Mouse (Mus musculus): ENCODE results near the gene Fgfr2. TPM values are rescaled to one million over a fixed set of nuclear protein-coding genes. Genes with fewer than 3 reads are reported as not detected.

Gene Fgfr2
- polyA plus RNA-seq, 1 experiment from 2014 or later, result 110 TPM

DNA sequence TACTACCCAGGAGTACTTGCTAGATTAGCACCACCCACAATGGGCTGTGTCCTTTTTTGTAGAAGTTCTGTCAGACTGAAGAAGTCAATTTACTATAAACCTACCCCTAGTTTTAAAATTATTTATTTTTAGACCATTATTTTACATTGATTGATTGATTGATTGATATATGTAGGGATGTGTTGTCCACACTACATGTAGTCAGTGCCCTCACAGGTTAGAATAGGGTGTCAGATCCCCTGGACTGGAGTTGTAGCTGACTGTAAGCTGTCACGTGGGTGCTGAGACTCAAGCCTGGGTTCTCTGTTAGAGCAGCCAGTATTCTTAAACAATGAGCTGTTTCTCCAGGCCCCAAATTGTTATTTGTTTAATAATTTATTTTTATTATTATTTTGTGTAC, 229.8 kb downstream of the Fgfr2 start:
- TF ChIP-seq EP300 (IDR thresholded peaks at IDR 0.05) (no peak), CTCF (IDR thresholded peaks at IDR 0.05) (no peak)
- H3K4me3 ChIP-seq (ENCODE audit: low read depth, low read length), result no peak overlapping the region
- no peak for DNase-seq (ENCODE audit: low spot score)
- no peak overlapping the region for H3K9ac ChIP-seq (replicated peaks; ENCODE audit: low read depth)
- H3K36me3 ChIP-seq (ENCODE audit: insufficient read depth, low read length), result no peaks in the 10 kb centered on the region
- 83% methylated on average over 1 of the region's 1 CpGs for WGBS
- H3K27me3 ChIP-seq (replicated peaks; ENCODE audit: insufficient read depth, low read length), result no peaks in the 10 kb centered on the region
- ATAC-seq, result no peak
- no peak overlapping the region for H3K4me2 ChIP-seq (replicated peaks; ENCODE audit: low read depth, low read length)
- H3K4me1 ChIP-seq (ENCODE audit: insufficient read depth, low read depth, low read length), result no peaks in the 10 kb centered on the region
- H3K27ac ChIP-seq (ENCODE audit: low read length), result no peak overlapping the region
- H3K9me3 ChIP-seq (ENCODE audit: low read length), result no peaks in the 10 kb centered on the region

DNA sequence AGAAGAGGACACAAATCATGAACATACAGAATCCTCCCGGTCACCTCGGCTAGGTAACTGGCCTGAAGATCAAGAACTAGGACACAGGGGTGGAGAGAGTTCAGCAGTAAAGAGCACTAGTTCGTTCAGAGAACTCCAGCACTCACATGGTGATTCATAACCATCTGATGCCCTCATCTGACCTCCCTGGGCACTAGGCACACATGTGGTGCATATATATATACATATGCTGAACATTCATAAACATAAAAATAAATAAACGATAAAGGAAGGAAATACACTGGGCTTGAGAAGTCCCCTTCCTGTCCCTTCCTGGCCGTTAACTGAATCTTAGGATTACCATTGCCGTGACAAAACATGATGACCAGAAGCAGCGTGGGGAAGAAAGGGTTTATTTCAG, 230.3 kb downstream of the Fgfr2 start:
- TF ChIP-seq EP300 (IDR thresholded peaks at IDR 0.05) (no peak), CTCF (IDR thresholded peaks at IDR 0.05) (no peak)
- no peaks in the 10 kb centered on the region for H3K9me3 ChIP-seq (ENCODE audit: low read length)
- H3K27ac ChIP-seq (ENCODE audit: low read length), result no peak overlapping the region
- ATAC-seq (no peak), DNase-seq (ENCODE audit: low spot score) (no peak)
- no peaks in the 10 kb centered on the region for H3K27me3 ChIP-seq (replicated peaks; ENCODE audit: insufficient read depth, low read length)
- H3K36me3 ChIP-seq (ENCODE audit: insufficient read depth, low read length), result no peaks in the 10 kb centered on the region
- no peak overlapping the region for H3K4me2 ChIP-seq (replicated peaks; ENCODE audit: low read depth, low read length)
- 57% methylated on average over 7 of the region's 7 CpGs for WGBS
- H3K4me1 ChIP-seq (ENCODE audit: insufficient read depth, low read depth, low read length), result no peaks in the 10 kb centered on the region
- H3K9ac ChIP-seq (replicated peaks; ENCODE audit: low read depth), result no peak overlapping the region
- H3K4me3 ChIP-seq (ENCODE audit: low read depth, low read length), result no peak overlapping the region

DNA sequence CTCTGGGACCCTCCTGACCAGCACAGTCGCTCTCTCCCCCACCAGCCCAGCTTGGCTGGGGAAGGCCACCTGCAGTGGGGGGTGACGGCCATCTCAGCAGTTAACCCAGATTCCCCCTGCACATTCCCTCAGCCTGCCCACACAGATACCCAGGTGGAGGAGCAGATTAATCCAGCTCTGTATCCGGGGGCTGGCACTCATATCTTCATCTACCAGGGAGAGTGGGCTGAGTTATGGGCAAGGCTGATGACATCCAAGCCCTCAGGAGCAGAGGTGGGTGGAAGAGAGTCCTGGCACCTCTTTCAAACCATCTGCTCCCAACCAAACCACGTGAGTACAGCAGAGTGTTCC, 230.9 kb downstream of the Fgfr2 start:
- TF ChIP-seq CTCF (IDR thresholded peaks at IDR 0.05), result no peak
- no peak for TF ChIP-seq EP300 (IDR thresholded peaks at IDR 0.05)
- WGBS, result 71% methylated on average over 4 of the region's 4 CpGs
- H3K4me1 ChIP-seq (ENCODE audit: insufficient read depth, low read depth, low read length), result no peaks in the 10 kb centered on the region
- H3K27ac ChIP-seq (ENCODE audit: low read length), result no peak overlapping the region
- H3K4me2 ChIP-seq (replicated peaks; ENCODE audit: low read depth, low read length), result no peak overlapping the region
- H3K36me3 ChIP-seq (ENCODE audit: insufficient read depth, low read length), result no peaks in the 10 kb centered on the region
- DNase-seq (ENCODE audit: low spot score), result no peak
- no peak overlapping the region for H3K9ac ChIP-seq (replicated peaks; ENCODE audit: low read depth)
- no peaks in the 10 kb centered on the region for H3K27me3 ChIP-seq (replicated peaks; ENCODE audit: insufficient read depth, low read length)
- ATAC-seq, result no peak
- no peaks in the 10 kb centered on the region for H3K9me3 ChIP-seq (ENCODE audit: low read length)
- H3K4me3 ChIP-seq (ENCODE audit: low read depth, low read length), result no peak overlapping the region

GRCm38 (mm10) chr7:132891561-132892310, 231.4 kb downstream of the Fgfr2 start:
- no peak for ATAC-seq
- Histone ChIP-seq H3K9ac (replicated peaks; ENCODE audit: low read depth) (no peak overlapping the region), H3K27me3 (replicated peaks; ENCODE audit: insufficient read depth, low read length) (no peaks in the 10 kb centered on the region), H3K4me3 (ENCODE audit: low read depth, low read length) (no peak overlapping the region), H3K4me1 (ENCODE audit: insufficient read depth, low read depth, low read length) (no peaks in the 10 kb centered on the region), H3K27ac (ENCODE audit: low read length) (no peak overlapping the region), H3K4me2 (replicated peaks; ENCODE audit: low read depth, low read length) (no peak overlapping the region), H3K36me3 (ENCODE audit: insufficient read depth, low read length) (no peaks in the 10 kb centered on the region), H3K9me3 (ENCODE audit: low read length) (no peaks in the 10 kb centered on the region)
- WGBS, result 67% methylated on average over 5 of the region's 5 CpGs
- TF ChIP-seq EP300 (IDR thresholded peaks at IDR 0.05) (no peak), CTCF (IDR thresholded peaks at IDR 0.05) (no peak)
- DNase-seq (ENCODE audit: low spot score), result no peak

DNA sequence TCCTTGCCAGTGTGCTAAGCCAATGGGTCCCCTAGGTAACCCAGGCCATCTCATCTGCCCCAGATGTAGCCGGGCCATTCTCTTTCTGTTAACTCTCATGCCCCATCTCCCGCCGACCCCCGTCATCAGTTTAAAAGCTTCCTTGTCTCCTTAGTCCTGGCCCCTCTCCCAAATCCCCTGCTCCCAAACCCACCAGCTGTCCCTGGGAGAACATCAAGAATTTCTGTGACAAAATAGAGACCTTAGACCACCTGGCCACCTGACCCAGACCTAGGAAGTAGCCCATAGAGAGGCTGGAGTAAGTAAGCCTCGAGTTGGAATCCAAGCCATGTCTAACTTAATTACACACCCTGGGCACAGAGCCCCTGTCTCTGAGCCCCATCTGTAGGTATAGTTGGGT, 232.9 kb downstream of the Fgfr2 start:
- no peak overlapping the region for H3K9ac ChIP-seq (replicated peaks; ENCODE audit: low read depth)
- H3K4me2 ChIP-seq (replicated peaks; ENCODE audit: low read depth, low read length), result no peak overlapping the region
- no peaks in the 10 kb centered on the region for H3K9me3 ChIP-seq (ENCODE audit: low read length)
- WGBS, result 87% methylated on average over 5 of the region's 5 CpGs
- H3K4me1 ChIP-seq (ENCODE audit: insufficient read depth, low read depth, low read length), result no peaks in the 10 kb centered on the region
- no peaks in the 10 kb centered on the region for H3K36me3 ChIP-seq (ENCODE audit: insufficient read depth, low read length)
- TF ChIP-seq EP300 (IDR thresholded peaks at IDR 0.05), result no peak
- TF ChIP-seq CTCF (IDR thresholded peaks at IDR 0.05), result no peak
- no peak overlapping the region for H3K27ac ChIP-seq (ENCODE audit: low read length)
- no peak overlapping the region for H3K4me3 ChIP-seq (ENCODE audit: low read depth, low read length)
- DNase-seq (ENCODE audit: low spot score) (no peak), ATAC-seq (no peak)
- no peaks in the 10 kb centered on the region for H3K27me3 ChIP-seq (replicated peaks; ENCODE audit: insufficient read depth, low read length)

GRCm38 (mm10) chr7:132889691-132890090, 233.5 kb downstream of the Fgfr2 start:
- no peak for TF ChIP-seq EP300 (IDR thresholded peaks at IDR 0.05)
- TF ChIP-seq CTCF (IDR thresholded peaks at IDR 0.05), result no peak
- WGBS, result 93% methylated on average over 8 of the region's 8 CpGs

More at GRCm38 (mm10) chr7:132889691-132890090, 233.5 kb downstream of the Fgfr2 start:
- Histone ChIP-seq H3K36me3 (ENCODE audit: insufficient read depth, low read length) (no peaks in the 10 kb centered on the region), H3K4me3 (ENCODE audit: low read depth, low read length) (no peak overlapping the region), H3K9me3 (ENCODE audit: low read length) (no peaks in the 10 kb centered on the region), H3K9ac (replicated peaks; ENCODE audit: low read depth) (no peak overlapping the region), H3K27ac (ENCODE audit: low read length) (no peak overlapping the region), H3K27me3 (replicated peaks; ENCODE audit: insufficient read depth, low read length) (no peaks in the 10 kb centered on the region), H3K4me1 (ENCODE audit: insufficient read depth, low read depth, low read length) (no peaks in the 10 kb centered on the region), H3K4me2 (replicated peaks; ENCODE audit: low read depth, low read length) (no peak overlapping the region)
- ATAC-seq (no peak), DNase-seq (ENCODE audit: low spot score) (no peak)
